Mouse (Mus musculus) adrenal gland, adult 8-10 months (tissue): Measurements from ENCODE around the gene Gabarapl2. TPM values are rescaled to one million over a fixed set of nuclear protein-coding genes. Genes with fewer than 3 reads are reported as not detected.
"Not testable (repeated sequence)": the region's sequence is repeated elsewhere in the genome, so short reads cannot be mapped to it uniquely, and the experiment has no call there.

Experiments
- DNase-seq: peaks from one replicate; pipeline ENCODE4 v3.0.0; 2022
- total RNA-seq, 4 experiments: library from RNA; stranded (reverse); gene quantifications; 2 replicates each; pipeline ENCODE4 v1.2.4; 2022

The Gabarapl2 gene
- total RNA-seq, 4 experiments from 2014 or later = 168 to 223 (median 188) TPM

- DNase-seq = no peak
Observed at GRCm38 (mm10) chr8:111937184-111937583, 3.3 kb upstream of the Gabarapl2 start.

GRCm38 (mm10) chr8:111938076-111938985 lies 2.2 kb upstream of the Gabarapl2 start:
- not testable (repeated sequence) for DNase-seq

GRCm38 (mm10) chr8:111939516-111940142 lies 874 bp upstream of the Gabarapl2 start:
- peak; percentile 60 for DNase-seq

- DNase-seq = peak; percentile 38
Observed at GRCm38 (mm10) chr8:111941101-111941454, 575 bp downstream of the Gabarapl2 start.

- DNase-seq = no peak
Observed at GRCm38 (mm10) chr8:111943544-111943943, 3.0 kb downstream of the Gabarapl2 start.

GRCm38 (mm10) chr8:111947144-111947543 lies 6.6 kb downstream of the Gabarapl2 start:
- DNase-seq = no peak

- DNase-seq = no peak
Observed at GRCm38 (mm10) chr8:111947954-111948353, 7.5 kb downstream of the Gabarapl2 start.

GRCm38 (mm10) chr8:111950846-111951245 lies 10.3 kb downstream of the Gabarapl2 start:
- DNase-seq = no peak

GRCm38 (mm10) chr8:111951317-111951716 lies 10.8 kb downstream of the Gabarapl2 start:
- no peak for DNase-seq

- DNase-seq = no peak
Observed at GRCm38 (mm10) chr8:111951936-111952335, 11.4 kb downstream of the Gabarapl2 start.

- no peak for DNase-seq
Observed at GRCm38 (mm10) chr8:111954844-111955594, 14.5 kb downstream of the Gabarapl2 start.

- DNase-seq = no peak
Observed at GRCm38 (mm10) chr8:111955879-111956278, 15.4 kb downstream of the Gabarapl2 start.

- DNase-seq = no peak
Observed at GRCm38 (mm10) chr8:111957231-111957630, 16.7 kb downstream of the Gabarapl2 start.

- DNase-seq = no peak
Observed at GRCm38 (mm10) chr8:111960591-111961321, 20.3 kb downstream of the Gabarapl2 start.

GRCm38 (mm10) chr8:111961330-111961729 lies 20.8 kb downstream of the Gabarapl2 start:
- no peak for DNase-seq

- no peak for DNase-seq
Observed at GRCm38 (mm10) chr8:111962589-111962988, 22.1 kb downstream of the Gabarapl2 start.

GRCm38 (mm10) chr8:111963091-111963490 lies 22.6 kb downstream of the Gabarapl2 start:
- DNase-seq = no peak

GRCm38 (mm10) chr8:111963546-111963945 lies 23.0 kb downstream of the Gabarapl2 start:
- DNase-seq = no peak

GRCm38 (mm10) chr8:111964351-111964750 lies 23.8 kb downstream of the Gabarapl2 start:
- no peak for DNase-seq

GRCm38 (mm10) chr8:111964849-111965561 lies 24.5 kb downstream of the Gabarapl2 start:
- DNase-seq = no peak

GRCm38 (mm10) chr8:111967246-111967870 lies 26.9 kb downstream of the Gabarapl2 start:
- DNase-seq = no peak
